Mouse (Mus musculus): ENCODE measurements around the gene Fndc9.

Gene Fndc9

GRCm38 (mm10) chr11:46235334-46235733 lies at the start of gene Fndc9:
Gene Fndc9, plus strand, starts transcription at chr11:46235531.
- no peak for DNase-seq (ENCODE audit: low spot score in 2 of 2)

- no peak for DNase-seq (ENCODE audit: low spot score in 2 of 2)
Observed at GRCm38 (mm10) chr11:46188283-46188682, 47.0 kb upstream of the Fndc9 start.

GRCm38 (mm10) chr11:46194175-46194574 lies 41.2 kb upstream of the Fndc9 start:
- no peak for DNase-seq (ENCODE audit: low spot score in 2 of 2)

GRCm38 (mm10) chr11:46200664-46201063 lies 34.7 kb upstream of the Fndc9 start:
- DNase-seq (ENCODE audit: low spot score in 2 of 2) = no peak

GRCm38 (mm10) chr11:46201636-46202546 lies 33.4 kb upstream of the Fndc9 start:
- DNase-seq (ENCODE audit: low spot score in 2 of 2) = no peak

DNA sequence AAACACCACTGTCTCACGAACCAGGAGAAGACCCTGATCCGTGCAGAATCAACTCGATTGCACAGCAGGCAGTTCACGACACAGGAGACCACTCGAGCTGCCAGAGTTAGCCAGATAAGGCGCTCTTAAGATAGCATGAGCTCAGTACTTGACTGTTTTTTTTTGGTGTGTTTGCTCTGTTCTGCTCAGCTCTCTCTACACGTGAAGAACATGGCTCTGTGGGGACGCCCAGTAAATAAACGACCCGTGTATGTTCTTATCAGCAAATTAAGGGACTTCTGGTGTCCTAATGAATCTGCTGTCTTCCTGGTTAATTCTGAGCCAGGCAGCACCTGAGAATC lies 32.8 kb upstream of the Fndc9 start:
- no peak for DNase-seq (ENCODE audit: low spot score in 2 of 2)

DNA sequence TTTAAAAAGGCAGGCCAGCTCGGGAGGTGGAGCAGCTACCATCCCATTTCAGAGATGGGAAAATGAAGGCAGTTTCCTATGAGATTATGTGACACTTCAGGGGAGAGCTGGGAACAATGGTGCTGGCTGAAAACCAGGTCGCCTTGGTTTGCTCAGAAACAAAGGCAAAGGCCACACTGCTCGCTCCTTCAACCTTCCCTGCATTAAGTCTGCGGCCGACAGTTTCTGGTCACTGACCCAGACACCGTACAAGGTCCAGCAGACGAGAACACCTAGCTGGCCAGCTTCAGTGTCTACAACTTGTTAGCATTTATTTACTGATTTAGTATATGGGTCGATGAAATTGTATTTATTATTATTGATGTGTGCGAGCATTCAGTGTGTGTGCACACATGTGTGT lies 30.5 kb upstream of the Fndc9 start:
- no peak for DNase-seq (ENCODE audit: low spot score in 2 of 2)

GRCm38 (mm10) chr11:46205639-46206409 lies 29.5 kb upstream of the Fndc9 start:
- no peak for DNase-seq (ENCODE audit: low spot score in 2 of 2)

- DNase-seq (ENCODE audit: low spot score in 2 of 2) = no peak
Observed at GRCm38 (mm10) chr11:46209884-46210283, 25.4 kb upstream of the Fndc9 start.

GRCm38 (mm10) chr11:46211858-46212257 lies 23.5 kb upstream of the Fndc9 start:
- no peak for DNase-seq (ENCODE audit: low spot score in 2 of 2)

- no peak for DNase-seq (ENCODE audit: low spot score in 2 of 2)
Observed at GRCm38 (mm10) chr11:46213844-46214243, 21.5 kb upstream of the Fndc9 start.

DNA sequence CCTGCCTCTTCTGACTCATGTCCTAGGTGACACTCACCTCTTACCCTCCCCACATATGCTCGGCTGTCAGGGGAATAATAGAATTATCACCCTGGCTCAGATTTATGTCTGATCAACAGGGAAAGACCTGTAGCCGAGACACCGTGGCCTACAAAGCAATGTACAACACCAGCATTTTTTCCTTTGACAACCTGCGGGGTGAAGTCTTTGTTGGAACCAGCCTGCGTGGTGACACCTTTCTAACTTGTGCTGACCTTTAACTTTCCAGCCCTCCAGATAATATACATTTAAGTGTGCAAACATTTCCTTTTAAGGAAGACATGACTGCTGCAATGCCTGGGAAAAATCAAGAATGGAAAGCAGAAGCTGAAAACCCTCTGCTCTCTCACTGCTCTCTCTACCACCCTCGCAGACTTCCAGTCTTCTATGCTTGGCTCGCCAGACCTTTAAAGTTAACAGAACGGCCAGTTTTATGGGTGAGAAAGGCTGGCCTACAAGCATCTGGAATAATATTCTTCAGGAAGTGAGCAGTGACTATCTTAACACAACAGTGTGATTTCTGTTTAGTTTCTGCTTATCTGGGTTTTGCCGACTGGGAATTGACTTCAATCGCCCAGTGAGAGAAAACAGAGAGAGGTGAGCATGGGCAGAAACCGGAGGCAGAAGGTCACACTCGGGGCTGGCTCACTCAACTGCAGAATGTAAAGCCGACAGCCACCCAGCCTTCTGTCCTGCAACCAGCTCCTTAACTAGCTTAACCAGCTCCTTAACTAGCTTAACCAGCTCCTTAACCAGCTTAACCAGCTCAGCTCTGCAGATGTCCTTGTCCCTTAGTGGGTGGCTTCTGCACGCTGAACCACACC lies 20.7 kb upstream of the Fndc9 start:
- no peak for DNase-seq (ENCODE audit: low spot score in 2 of 2)

GRCm38 (mm10) chr11:46215354-46215753 lies 20.0 kb upstream of the Fndc9 start:
- peak in 1 of 2 experiments; percentile 48 for DNase-seq (ENCODE audit: low spot score in 2 of 2)

GRCm38 (mm10) chr11:46216669-46217068 lies 18.7 kb upstream of the Fndc9 start:
- DNase-seq (ENCODE audit: low spot score in 2 of 2) = no peak

GRCm38 (mm10) chr11:46217686-46218085 lies 17.6 kb upstream of the Fndc9 start:
- DNase-seq (ENCODE audit: low spot score in 2 of 2) = no peak

- no peak for DNase-seq (ENCODE audit: low spot score in 2 of 2)
Observed at GRCm38 (mm10) chr11:46218584-46218983, 16.7 kb upstream of the Fndc9 start.

- DNase-seq (ENCODE audit: low spot score in 2 of 2) = no peak
Observed at GRCm38 (mm10) chr11:46219380-46219779, 16.0 kb upstream of the Fndc9 start.

- DNase-seq (ENCODE audit: low spot score in 2 of 2) = no peak
Observed at GRCm38 (mm10) chr11:46220211-46220610, 15.1 kb upstream of the Fndc9 start.

GRCm38 (mm10) chr11:46223575-46223974 lies 11.8 kb upstream of the Fndc9 start:
- no peak for DNase-seq (ENCODE audit: low spot score in 2 of 2)

GRCm38 (mm10) chr11:46225345-46225744 lies 10.0 kb upstream of the Fndc9 start:
- DNase-seq (ENCODE audit: low spot score in 2 of 2) = no peak

- no peak for DNase-seq (ENCODE audit: low spot score in 2 of 2)
Observed at GRCm38 (mm10) chr11:46230184-46230583, 5.1 kb upstream of the Fndc9 start.

DNA sequence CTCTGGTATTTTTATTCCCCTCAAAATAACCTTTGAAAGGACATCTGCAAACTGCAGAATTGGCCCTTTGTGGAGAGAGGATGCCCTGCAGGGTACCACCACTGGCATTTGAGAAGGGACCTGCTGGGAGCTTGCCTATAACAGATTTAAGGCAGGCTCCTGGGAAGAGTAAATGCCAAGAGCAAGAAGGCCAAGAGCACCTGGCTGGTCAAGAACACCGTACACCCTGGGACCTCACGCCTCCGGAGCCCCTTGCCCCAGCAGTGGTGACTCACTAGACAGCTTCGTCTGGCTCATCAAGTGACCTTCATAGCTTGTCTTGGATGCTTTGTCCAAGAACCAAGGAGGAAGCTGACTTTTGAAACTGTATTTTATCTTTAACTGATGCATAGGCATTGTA lies 2.5 kb upstream of the Fndc9 start:
- DNase-seq (ENCODE audit: low spot score in 2 of 2) = no peak
